Mouse (Mus musculus) G1E (cell line): Measurements from ENCODE around the gene Lce1e. TPM values are rescaled to one million over a fixed set of nuclear protein-coding genes. Genes with fewer than 3 reads are reported as not detected.
"Not testable (repeated sequence)": the region's sequence is repeated elsewhere in the genome, so short reads cannot be mapped to it uniquely, and the experiment has no call there.

ENCODE experiments used
- ATAC-seq: 2 replicates; pipeline ENCODE4 v1.8.0; 2016; ENCODE audit warnings: mild to moderate bottlenecking; ENCODE audit not compliant: insufficient number of reproducible peaks, poor library complexity, low FRiP score, severe bottlenecking; ENCODE audit errors: extremely low read depth
- DNase-seq: peaks from one replicate; pipeline ENCODE4 v3.0.0; 2012; ENCODE audit warnings: low spot score
- H3K27me3 ChIP-seq: 2 replicates; pipeline ENCODE4 v1.6.1; 2012; ENCODE audit warnings: mild to moderate bottlenecking, low read length, inconsistent platforms; ENCODE audit not compliant: insufficient read depth
- H3K36me3 ChIP-seq: replicated peaks from 2 replicates; pipeline ENCODE3; 2012; ENCODE audit warnings: mild to moderate bottlenecking, inconsistent platforms
- H3K4me1 ChIP-seq: 2 replicates; pipeline ENCODE4 v1.6.1; 2012; ENCODE audit warnings: low read depth, low read length, inconsistent platforms, mixed read lengths; ENCODE audit not compliant: insufficient read depth
- H3K4me3 ChIP-seq: 2 replicates; pipeline ENCODE4 v1.5.1; 2012; ENCODE audit warnings: low read depth, mild to moderate bottlenecking, inconsistent platforms, low read length, moderate library complexity, mixed read lengths
- H3K9me3 ChIP-seq: replicated peaks from 2 replicates; pipeline ENCODE4 v1.6.1; 2012; ENCODE audit warnings: inconsistent platforms
- CTCF ChIP-seq: IDR thresholded peaks from 2 replicates; pipeline ENCODE4 v1.5.1; 2012; ENCODE audit warnings: low read depth, low read length, inconsistent platforms, mixed read lengths
- GATA1 ChIP-seq: IDR thresholded peaks from 2 replicates; pipeline ENCODE4 v1.6.1; 2012; ENCODE audit warnings: borderline replicate concordance, low read length, inconsistent platforms, mixed read lengths
- GATA2 ChIP-seq: IDR thresholded peaks from 2 replicates; pipeline ENCODE4 v1.6.1; 2012; ENCODE audit warnings: low read depth, low read length, inconsistent platforms, borderline replicate concordance
- POLR2AphosphoS5 ChIP-seq: IDR thresholded peaks from 2 replicates; pipeline ENCODE4 v1.6.1; 2012; ENCODE audit warnings: low read depth, low read length, inconsistent platforms; ENCODE audit not compliant: insufficient replicate concordance
- TAL1 ChIP-seq: conservative IDR thresholded peaks from 2 replicates; pipeline ENCODE4 v1.6.1; 2012; ENCODE audit warnings: low read depth, low read length, inconsistent platforms, mixed read lengths
- polyA plus RNA-seq: library from polyadenylated mRNA; stranded (reverse); fragments of >175 nt; gene quantifications from 2 replicates; pipeline ENCODE4 v1.2.3, GENCODE M21; 2012
- total RNA-seq, 2 experiments: library from RNA; stranded (forward) in 1 of 2; stranded (reverse) in 1 of 2; fragments of 200-1000 nt in 1 of 2; fragments of >200 nt in 1 of 2; fragmentation: Nextera tagmentation in 1 of 2; gene quantifications; 2 replicates each; pipeline ENCODE4 v1.2.3; 2014 to 2017

The Lce1e gene
- total and polyA plus RNA-seq, 3 experiments = not detected

DNA sequence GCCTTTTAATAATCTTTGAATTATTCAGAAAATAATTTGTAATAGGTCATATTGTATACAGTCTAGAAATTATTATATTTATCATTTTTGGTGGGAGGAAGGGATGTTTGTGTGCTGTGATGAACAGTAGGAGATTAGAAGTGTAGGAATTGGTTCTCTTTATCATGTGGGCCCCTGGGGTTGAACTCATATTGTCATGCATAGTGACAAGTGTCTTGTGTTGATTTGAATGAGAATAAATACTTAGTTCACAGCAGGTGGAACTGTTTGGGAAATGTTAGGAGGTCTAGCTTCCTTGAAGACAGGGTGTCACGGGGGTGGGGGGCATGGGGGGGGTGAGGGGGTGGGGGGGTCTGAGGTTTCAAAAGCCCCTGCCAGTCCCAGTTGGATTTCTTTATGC is 14.3 kb downstream of the Lce1e start:
- H3K27me3 ChIP-seq = no peaks in the 10 kb centered on the region
- ATAC-seq = no peak
- no peak for TF ChIP-seq GATA2
- no peak for TF ChIP-seq POLR2AphosphoS5
- no peak for TF ChIP-seq CTCF
- TF ChIP-seq GATA1 = no peak
- no peak for TF ChIP-seq TAL1
- no peaks in the 10 kb centered on the region for H3K9me3 ChIP-seq
- no peaks in the 10 kb centered on the region for H3K36me3 ChIP-seq
- no peak for DNase-seq
- H3K4me3 ChIP-seq = no peak overlapping the region
- H3K4me1 ChIP-seq = no peaks in the 10 kb centered on the region

GRCm38 (mm10) chr3:92691688-92692087 is 17.2 kb downstream of the Lce1e start:
- no peak for ATAC-seq
- no peak for TF ChIP-seq GATA1
- TF ChIP-seq TAL1 = no peak
- TF ChIP-seq GATA2 = no peak
- no peak for TF ChIP-seq CTCF
- no peak for TF ChIP-seq POLR2AphosphoS5
- H3K9me3 ChIP-seq = no peaks in the 10 kb centered on the region

GRCm38 (mm10) chr3:92689154-92689553 is 19.7 kb downstream of the Lce1e start:
- H3K27me3 ChIP-seq, DNase-seq, ATAC-seq, H3K4me1 ChIP-seq, H3K9me3 ChIP-seq, H3K36me3 ChIP-seq: not testable (repeated sequence)
- peak overlapping the region; percentile 45; the same call in 1 of the 2 replicates for H3K4me3 ChIP-seq

More at GRCm38 (mm10) chr3:92691688-92692087, 17.2 kb downstream of the Lce1e start:
- no peaks in the 10 kb centered on the region for H3K36me3 ChIP-seq
- DNase-seq = no peak
- no peaks in the 10 kb centered on the region for H3K4me1 ChIP-seq
- H3K27me3 ChIP-seq = no peaks in the 10 kb centered on the region
- H3K4me3 ChIP-seq = no peak overlapping the region

DNA sequence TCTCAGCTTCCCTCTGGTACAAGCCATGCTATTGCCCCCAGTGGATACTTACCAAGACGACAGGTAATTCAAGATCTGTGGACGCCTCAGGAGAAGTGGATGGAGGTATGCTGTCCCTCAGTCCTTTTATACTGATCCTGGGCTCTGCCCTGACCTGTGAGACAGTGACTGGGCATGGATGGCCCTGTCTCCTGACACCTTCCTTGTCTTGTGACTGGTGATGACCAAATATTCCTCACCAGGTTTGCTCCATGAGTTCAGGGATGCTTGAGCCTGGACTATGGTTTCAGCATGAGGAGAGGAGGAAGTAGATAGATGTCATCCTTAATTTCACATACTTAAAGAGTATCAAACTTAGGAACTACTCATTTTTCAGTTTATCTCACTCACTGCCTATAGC is 21.8 kb downstream of the Lce1e start, which contains the start of gene Lce1d:
Gene Lce1d (minus strand): TSS at position 101 of the 400 bp plus-strand sequence.
- TF ChIP-seq GATA1 (no peak), TAL1 (no peak), GATA2 (no peak), POLR2AphosphoS5 (no peak), CTCF (no peak)
- H3K36me3 ChIP-seq = no peaks in the 10 kb centered on the region
- no peak within 1 kb of the TSS for H3K4me3 ChIP-seq
- no peaks in the 10 kb centered on the region for H3K9me3 ChIP-seq
- no peaks in the 10 kb centered on the region for H3K4me1 ChIP-seq
- no peaks in the 10 kb centered on the region for H3K27me3 ChIP-seq
- ATAC-seq (no peak), DNase-seq (no peak)

DNA sequence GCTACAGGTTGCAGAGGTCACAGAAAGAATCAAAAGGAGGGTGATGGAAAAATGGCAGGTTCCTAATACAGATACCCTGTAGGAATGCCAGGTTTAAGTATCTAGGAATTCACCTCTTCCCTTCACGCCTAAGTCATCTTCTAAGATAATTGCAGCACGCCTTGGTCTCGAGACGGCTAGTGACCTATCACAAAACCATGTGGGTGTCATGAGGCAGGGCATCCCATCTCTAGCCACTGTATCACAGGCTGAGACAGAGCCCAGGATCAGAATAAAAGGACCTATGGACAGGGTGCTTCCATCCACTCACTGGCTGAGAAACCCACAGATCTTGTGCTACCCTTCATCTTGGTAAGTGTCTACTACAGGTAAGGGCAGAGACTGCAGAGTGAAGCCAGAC is 29.9 kb downstream of the Lce1e start, which contains the start of gene Lce1c:
Gene Lce1c (plus strand): TSS at position 301 of the 400 bp plus-strand sequence.
- ATAC-seq = no peak
- TF ChIP-seq POLR2AphosphoS5 (no peak), CTCF (no peak), GATA1 (no peak), GATA2 (no peak)

GRCm38 (mm10) chr3:92670215-92670614 is 38.7 kb downstream of the Lce1e start, which contains the start of gene Lce1a2:
TSS of gene Lce1a2 (minus strand) at chr3:92670315.
- Histone ChIP-seq H3K4me1 (no peaks in the 10 kb centered on the region), H3K9me3 (peaks cover 6% of the 10 kb centered on the region; the same call in 1 of the 2 replicates), H3K4me3 (no peak within 1 kb of the TSS), H3K36me3 (no peaks in the 10 kb centered on the region), H3K27me3 (no peaks in the 10 kb centered on the region)
- TF ChIP-seq TAL1 (no peak), GATA1 (no peak), GATA2 (no peak)
- no peak for DNase-seq
- ATAC-seq = no peak

More for the DNA sequence above, 29.9 kb downstream of the Lce1e start, which contains the start of gene Lce1c:
- Histone ChIP-seq H3K4me3 (no peak within 1 kb of the TSS), H3K36me3 (no peaks in the 10 kb centered on the region), H3K27me3 (no peaks in the 10 kb centered on the region), H3K9me3 (0 out of 2 replicates have a peak, but pooled peaks cover 3% of the 10 kb centered on the region), H3K4me1 (no peaks in the 10 kb centered on the region)
- DNase-seq = no peak

Other genes starting within 250 kb of the Lce1e start
Only the 20 nearest of the 26 such genes appear.
- gene 2310046K23Rik, start 174.6 kb downstream of the Lce1e start, total RNA-seq (2014; fragmentation: Nextera tagmentation) = not detected in 2 replicates
- not detected in 2 replicates for gene 2310046K23Rik, start 174.6 kb downstream of the Lce1e start, total RNA-seq (2017)
- not detected in 2 replicates for gene 2310046K23Rik, start 174.6 kb downstream of the Lce1e start, polyA plus RNA-seq
- not detected in 2 replicates for gene Ivl, start 135.3 kb downstream of the Lce1e start, total RNA-seq (2014; fragmentation: Nextera tagmentation)
- 0.11 TPM in 1 of 2 replicates, not detected in the other for gene Ivl, start 135.3 kb downstream of the Lce1e start, total RNA-seq (2017)
- not detected in 2 replicates for gene Ivl, start 135.3 kb downstream of the Lce1e start, polyA plus RNA-seq
- gene Smcp, start 120.1 kb downstream of the Lce1e start, total RNA-seq (2014; fragmentation: Nextera tagmentation) = not detected in 2 replicates
- gene Smcp, start 120.1 kb downstream of the Lce1e start, total RNA-seq (2017) = not detected in 2 replicates
- not detected in 2 replicates for gene Smcp, start 120.1 kb downstream of the Lce1e start, polyA plus RNA-seq
- gene 2210017I01Rik, start 101.6 kb downstream of the Lce1e start, total RNA-seq (2014; fragmentation: Nextera tagmentation) = not detected in 2 replicates
- not detected in 2 replicates for gene 2210017I01Rik, start 101.6 kb downstream of the Lce1e start, total RNA-seq (2017)
- not detected in 2 replicates for gene 2210017I01Rik, start 101.6 kb downstream of the Lce1e start, polyA plus RNA-seq
- not detected in 2 replicates for gene Lce6a, start 87.4 kb downstream of the Lce1e start, total RNA-seq (2014; fragmentation: Nextera tagmentation)
- not detected in 2 replicates for gene Lce6a, start 87.4 kb downstream of the Lce1e start, total RNA-seq (2017)
- gene Lce6a, start 87.4 kb downstream of the Lce1e start, polyA plus RNA-seq = not detected in 2 replicates
- not detected in 2 replicates for gene Lce1a1, start 60.8 kb downstream of the Lce1e start, total RNA-seq (2014; fragmentation: Nextera tagmentation)
- gene Lce1a1, start 60.8 kb downstream of the Lce1e start, total RNA-seq (2017) = 0.29 TPM in 1 of 2 replicates, not detected in the other
- not detected in 2 replicates for gene Lce1a1, start 60.8 kb downstream of the Lce1e start, polyA plus RNA-seq
- gene Lce1b, start 52.1 kb downstream of the Lce1e start, total RNA-seq (2014; fragmentation: Nextera tagmentation) = not detected in 2 replicates
- not detected in 2 replicates for gene Lce1b, start 52.1 kb downstream of the Lce1e start, total RNA-seq (2017)
- gene Lce1b, start 52.1 kb downstream of the Lce1e start, polyA plus RNA-seq = not detected in 2 replicates
- gene Lce1a2, start 38.8 kb downstream of the Lce1e start, total RNA-seq (2014; fragmentation: Nextera tagmentation) = not detected in 2 replicates
- not detected in 2 replicates for gene Lce1a2, start 38.8 kb downstream of the Lce1e start, total RNA-seq (2017)
- not detected in 2 replicates for gene Lce1a2, start 38.8 kb downstream of the Lce1e start, polyA plus RNA-seq
- not detected in 2 replicates for gene Lce1c, start 29.8 kb downstream of the Lce1e start, total RNA-seq (2014; fragmentation: Nextera tagmentation)
- not detected in 2 replicates for gene Lce1c, start 29.8 kb downstream of the Lce1e start, total RNA-seq (2017)
- not detected in 2 replicates for gene Lce1c, start 29.8 kb downstream of the Lce1e start, polyA plus RNA-seq
- gene Lce1d, start 21.9 kb downstream of the Lce1e start, total RNA-seq (2014; fragmentation: Nextera tagmentation) = not detected in 2 replicates
- gene Lce1d, start 21.9 kb downstream of the Lce1e start, total RNA-seq (2017) = not detected in 2 replicates
- gene Lce1d, start 21.9 kb downstream of the Lce1e start, polyA plus RNA-seq = not detected in 2 replicates
- gene Lce1f, start 11.3 kb upstream of the Lce1e start, total RNA-seq (2014; fragmentation: Nextera tagmentation) = not detected in 2 replicates
- gene Lce1f, start 11.3 kb upstream of the Lce1e start, total RNA-seq (2017) = not detected in 2 replicates
- gene Lce1f, start 11.3 kb upstream of the Lce1e start, polyA plus RNA-seq = not detected in 2 replicates
- gene Gm38119, start 30.0 kb upstream of the Lce1e start, total RNA-seq (2014; fragmentation: Nextera tagmentation) = not detected in 2 replicates
- not detected in 2 replicates for gene Gm38119, start 30.0 kb upstream of the Lce1e start, total RNA-seq (2017)
- not detected in 2 replicates for gene Gm38119, start 30.0 kb upstream of the Lce1e start, polyA plus RNA-seq
- not detected in 2 replicates for gene Lce1g, start 43.3 kb upstream of the Lce1e start, total RNA-seq (2014; fragmentation: Nextera tagmentation)
- not detected in 2 replicates for gene Lce1g, start 43.3 kb upstream of the Lce1e start, total RNA-seq (2017)
- gene Lce1g, start 43.3 kb upstream of the Lce1e start, polyA plus RNA-seq = not detected in 2 replicates
- not detected in 2 replicates for gene Lce1h, start 56.0 kb upstream of the Lce1e start, total RNA-seq (2014; fragmentation: Nextera tagmentation)
- gene Lce1h, start 56.0 kb upstream of the Lce1e start, total RNA-seq (2017) = not detected in 2 replicates
- gene Lce1h, start 56.0 kb upstream of the Lce1e start, polyA plus RNA-seq = not detected in 2 replicates
- gene Lce1i, start 69.8 kb upstream of the Lce1e start, total RNA-seq (2014; fragmentation: Nextera tagmentation) = not detected in 2 replicates
- not detected in 2 replicates for gene Lce1i, start 69.8 kb upstream of the Lce1e start, total RNA-seq (2017)
- not detected in 2 replicates for gene Lce1i, start 69.8 kb upstream of the Lce1e start, polyA plus RNA-seq
- gene Lce1j, start 81.4 kb upstream of the Lce1e start, total RNA-seq (2014; fragmentation: Nextera tagmentation) = not detected in 2 replicates
- not detected in 2 replicates for gene Lce1j, start 81.4 kb upstream of the Lce1e start, total RNA-seq (2017)
- not detected in 2 replicates for gene Lce1j, start 81.4 kb upstream of the Lce1e start, polyA plus RNA-seq
- gene Lce1k, start 98.8 kb upstream of the Lce1e start, total RNA-seq (2014; fragmentation: Nextera tagmentation) = not detected in 2 replicates
- not detected in 2 replicates for gene Lce1k, start 98.8 kb upstream of the Lce1e start, total RNA-seq (2017)
- gene Lce1k, start 98.8 kb upstream of the Lce1e start, polyA plus RNA-seq = not detected in 2 replicates
- not detected in 2 replicates for gene Kprp, start 118.2 kb upstream of the Lce1e start, total RNA-seq (2014; fragmentation: Nextera tagmentation)
- gene Kprp, start 118.2 kb upstream of the Lce1e start, total RNA-seq (2017) = 0.05 and 0.06 TPM in 2 replicates
- gene Kprp, start 118.2 kb upstream of the Lce1e start, polyA plus RNA-seq = not detected in 2 replicates
- not detected in 2 replicates for gene Lce1l, start 142.2 kb upstream of the Lce1e start, total RNA-seq (2014; fragmentation: Nextera tagmentation)
- not detected in 2 replicates for gene Lce1l, start 142.2 kb upstream of the Lce1e start, total RNA-seq (2017)
- gene Lce1l, start 142.2 kb upstream of the Lce1e start, polyA plus RNA-seq = not detected in 2 replicates
- gene 2310050C09Rik, start 161.1 kb upstream of the Lce1e start, total RNA-seq (2014; fragmentation: Nextera tagmentation) = not detected in 2 replicates
- gene 2310050C09Rik, start 161.1 kb upstream of the Lce1e start, total RNA-seq (2017) = not detected in 2 replicates
- not detected in 2 replicates for gene 2310050C09Rik, start 161.1 kb upstream of the Lce1e start, polyA plus RNA-seq